Mouse (Mus musculus) myocyte (in vitro differentiated cells): Measurements from ENCODE around the gene Hist1h2ae.

ENCODE experiments used
- CEBPB ChIP-seq: IDR thresholded peaks from 2 replicates; pipeline ENCODE4 v1.6.1; 2011; ENCODE audit warnings: mild to moderate bottlenecking, moderate library complexity; ENCODE audit not compliant: poor library complexity, insufficient read depth, severe bottlenecking
- E2F4 ChIP-seq: IDR thresholded peaks from one replicate; pipeline ENCODE4 v1.6.1; 2011; ENCODE audit warnings: mild to moderate bottlenecking, control low read depth, moderate library complexity; ENCODE audit not compliant: insufficient read depth
- MAX ChIP-seq: IDR thresholded peaks from one replicate; pipeline ENCODE4 v1.6.1; 2011; ENCODE audit warnings: low read depth, mild to moderate bottlenecking, control low read depth
- POLR2A ChIP-seq: IDR thresholded peaks from one replicate; pipeline ENCODE4 v1.6.1; 2011; ENCODE audit warnings: low read depth, mild to moderate bottlenecking, control low read depth, moderate library complexity; ENCODE audit not compliant: insufficient read length
- USF1 ChIP-seq: IDR thresholded peaks from one replicate; pipeline ENCODE4 v1.6.1; 2011; ENCODE audit warnings: low read depth, mild to moderate bottlenecking, control low read depth, moderate library complexity

- TF ChIP-seq USF1 (no peak), POLR2A (no peak), E2F4 (no peak), CEBPB (no peak), MAX (no peak)
Observed at GRCm38 (mm10) chr13:23593051-23593770, 22.2 kb upstream of the Hist1h2ae start.
